Mouse (Mus musculus) left cerebral cortex, postnatal 36 days (tissue): Measurements from ENCODE around the gene Zscan4e. TPM values are rescaled to one million over a fixed set of nuclear protein-coding genes. Genes with fewer than 3 reads are reported as not detected.
"Not testable (repeated sequence)": the region's sequence is repeated elsewhere in the genome, so short reads cannot be mapped to it uniquely, and the experiment has no call there.

Experiments used
- DNase-seq, 2 experiments: peaks; one replicate each; pipeline ENCODE4 v3.0.0; 2021 to 2022; ENCODE audit warnings: low spot score in 2 of 2, mixed read lengths in 1 of 2
- intact Hi-C: fragments of 180-260 bp; cut with DNase I; formaldehyde crosslinking; loops from one replicate; pipeline ENCODE4 v1.15.1; 2025
- microRNA-seq: library from miRNA; unstranded; fragments of <30 nt; microRNA quantifications from one replicate; pipeline ENCODE4 v1.2.0, GENCODE M21; 2022
- total RNA-seq, 2 experiments: library from RNA; stranded (reverse); gene quantifications; 2 replicates each; pipeline ENCODE4 v1.2.3; 2021

The Zscan4e gene
- not detected for total RNA-seq

DNA sequence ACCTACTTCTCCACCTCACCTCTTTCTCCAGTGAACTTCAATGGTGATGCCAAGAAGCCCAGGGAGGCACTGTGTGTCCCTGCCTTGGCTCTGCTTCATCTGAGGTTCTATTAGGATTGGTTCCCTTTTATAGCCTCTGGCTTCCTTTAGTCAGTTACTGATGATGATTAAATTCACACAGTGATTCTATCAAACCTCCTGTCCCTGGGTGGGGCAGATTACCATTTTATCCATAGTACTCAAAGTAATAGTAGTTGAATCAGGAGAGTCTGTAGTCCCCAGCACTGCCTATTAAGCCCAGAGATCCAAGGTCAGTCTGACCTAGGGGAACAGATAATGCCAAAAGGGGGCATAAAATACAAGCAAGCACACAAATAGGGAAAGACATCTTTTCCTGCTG is at the start of gene Zscan4e:
Zscan4e (minus strand) TSS at position 101 of the 400 bp plus-strand sequence.
- intact Hi-C loops, DNase-seq: not testable (repeated sequence)

Small RNAs within 50 kb of the gene (microRNA-seq; reads per million reads assigned to microRNA genes)
- gene Gm23087 (not detected), gene Gm26248 (not detected)

Other genes starting within 250 kb of the Zscan4e start
- gene Zscan4-ps1, start 241.0 kb downstream of the Zscan4e start, total RNA-seq, result not detected
- not detected for gene Zscan4d, start 144.5 kb downstream of the Zscan4e start, total RNA-seq
- gene Zscan4f, start 87.2 kb upstream of the Zscan4e start, total RNA-seq, result not detected
- gene Zscan4-ps2, start 203.6 kb upstream of the Zscan4e start, total RNA-seq, result not detected